Mouse (Mus musculus) small intestine, adult 2 months (tissue): ENCODE measurements around the gene Tmem179. TPM values are rescaled to one million over a fixed set of nuclear protein-coding genes. Genes with fewer than 3 reads are reported as not detected.
A peak's percentile ranks its signal among the peaks of the same experiment; 100 is the strongest.

Experiments
- H3K27ac ChIP-seq: fragments of 200-500 bp; 2 replicates; pipeline ENCODE4 v1.5.1; 2012; ENCODE audit warnings: low read depth, low read length, control low read depth, inconsistent platforms; ENCODE audit not compliant: insufficient read depth
- H3K27me3 ChIP-seq: fragments of 200-500 bp; 2 replicates; pipeline ENCODE4 v1.6.1; 2012; ENCODE audit warnings: mild to moderate bottlenecking, moderate library complexity, low read length, inconsistent platforms; ENCODE audit not compliant: control insufficient read depth, insufficient read depth
- H3K36me3 ChIP-seq: fragments of 200-500 bp; 2 replicates; pipeline ENCODE4 v1.6.1; 2012; ENCODE audit warnings: mild to moderate bottlenecking, low read length, control low read depth, inconsistent platforms; ENCODE audit not compliant: control insufficient read depth, insufficient read depth
- H3K4me1 ChIP-seq: fragments of 200-500 bp; 2 replicates; pipeline ENCODE4 v1.6.1; 2012; ENCODE audit warnings: low read length, inconsistent platforms, mixed read lengths; ENCODE audit not compliant: control insufficient read depth, insufficient read depth, insufficient read length
- H3K4me3 ChIP-seq: fragments of 200-500 bp; 2 replicates; pipeline ENCODE4 v1.5.1; 2012; ENCODE audit warnings: low read depth, mild to moderate bottlenecking, control low read depth, inconsistent platforms, low read length, moderate library complexity
- CTCF ChIP-seq: fragments of 200-500 bp; IDR thresholded peaks from 2 replicates; pipeline ENCODE4 v1.5.1; 2012; ENCODE audit warnings: low read depth, mild to moderate bottlenecking, control low read depth, inconsistent platforms, low read length, moderate library complexity, mixed read lengths; ENCODE audit not compliant: insufficient replicate concordance, insufficient read length; ENCODE audit errors: extremely low read depth
- POLR2A ChIP-seq: fragments of 200-500 bp; IDR thresholded peaks from 2 replicates; pipeline ENCODE4 v1.6.1; 2012; ENCODE audit warnings: low read depth, mild to moderate bottlenecking, control low read depth, inconsistent platforms, low read length, moderate library complexity
- WGBS: fragments of 180-500 bp; shearing (Covaris S2); methylation state at CpG from one replicate; pipeline ENCODE4 v1.1.7; 2018; 5-methylcytosine and 5-hydroxymethylcytosine counted together
- polyA plus RNA-seq: library from polyadenylated mRNA; depleted of rRNA; stranded (reverse); fragments of >200 nt; gene quantifications from 2 replicates; pipeline ENCODE4 v1.2.3, GENCODE M21; 2012

The Tmem179 gene
- polyA plus RNA-seq, 1 experiment = 0.91 TPM

DNA sequence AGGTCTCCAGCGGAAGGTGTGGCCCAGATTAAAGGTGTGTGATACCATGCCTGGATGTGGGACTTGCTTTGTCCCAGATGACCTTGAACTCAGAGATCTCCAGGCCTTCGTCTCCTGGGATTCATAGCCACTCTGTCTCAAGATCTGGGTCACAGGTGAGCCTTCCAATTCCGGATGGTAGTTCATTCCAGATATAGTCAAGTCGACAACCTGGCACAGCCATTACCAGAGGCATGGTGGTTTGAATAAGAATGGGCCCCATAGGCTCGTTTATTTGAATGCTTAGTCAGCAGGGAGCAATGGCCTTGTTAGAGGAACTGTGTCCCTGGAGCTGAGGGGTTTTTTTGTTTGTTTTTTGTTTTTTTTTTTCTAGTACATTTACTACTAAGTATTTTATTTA, 40.7 kb upstream of the Tmem179 start:
- TF ChIP-seq POLR2A = no peak
- no peak for TF ChIP-seq CTCF
- WGBS = 89% methylated on average over 5 of the region's 5 CpGs
- H3K4me3 ChIP-seq = no peak overlapping the region

DNA sequence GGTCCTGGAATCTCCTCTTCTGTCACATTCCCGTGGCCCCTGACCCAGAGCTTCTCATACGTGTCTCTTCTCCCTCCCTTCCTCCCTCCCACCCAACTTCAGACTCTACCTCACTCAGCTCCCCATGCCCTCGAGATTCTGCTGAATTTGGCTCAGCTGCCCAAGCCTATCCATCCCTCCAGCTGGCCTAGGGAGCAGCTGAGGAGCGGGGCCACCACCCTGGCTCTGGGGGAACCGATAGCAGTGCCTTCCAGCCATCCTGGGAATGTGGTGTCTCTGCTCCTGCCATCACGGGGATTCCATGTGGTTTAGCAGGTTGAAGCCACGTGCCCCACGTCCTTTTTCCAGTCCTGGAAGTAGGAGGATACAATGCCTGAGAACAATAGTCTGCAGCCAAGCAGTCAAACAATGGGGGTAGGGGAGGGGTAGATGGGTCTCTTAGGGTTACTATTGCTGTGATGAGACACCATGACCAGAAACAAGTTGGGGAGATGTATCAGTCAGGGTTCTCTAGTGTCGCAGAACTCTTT, 40.0 kb upstream of the Tmem179 start:
- TF ChIP-seq POLR2A = no peak
- TF ChIP-seq CTCF = no peak
- no peak overlapping the region for H3K27ac ChIP-seq
- no peaks in the 10 kb centered on the region for H3K36me3 ChIP-seq
- WGBS = 79% methylated on average over 9 of the region's 9 CpGs
- H3K4me3 ChIP-seq = no peak overlapping the region
- no peaks in the 10 kb centered on the region for H3K27me3 ChIP-seq
- peaks cover 7% of the 10 kb centered on the region for H3K4me1 ChIP-seq

More for the DNA sequence above, 40.7 kb upstream of the Tmem179 start:
- H3K36me3 ChIP-seq = no peaks in the 10 kb centered on the region
- no peak overlapping the region for H3K27ac ChIP-seq
- H3K27me3 ChIP-seq = no peaks in the 10 kb centered on the region
- peaks cover 7% of the 10 kb centered on the region for H3K4me1 ChIP-seq

DNA sequence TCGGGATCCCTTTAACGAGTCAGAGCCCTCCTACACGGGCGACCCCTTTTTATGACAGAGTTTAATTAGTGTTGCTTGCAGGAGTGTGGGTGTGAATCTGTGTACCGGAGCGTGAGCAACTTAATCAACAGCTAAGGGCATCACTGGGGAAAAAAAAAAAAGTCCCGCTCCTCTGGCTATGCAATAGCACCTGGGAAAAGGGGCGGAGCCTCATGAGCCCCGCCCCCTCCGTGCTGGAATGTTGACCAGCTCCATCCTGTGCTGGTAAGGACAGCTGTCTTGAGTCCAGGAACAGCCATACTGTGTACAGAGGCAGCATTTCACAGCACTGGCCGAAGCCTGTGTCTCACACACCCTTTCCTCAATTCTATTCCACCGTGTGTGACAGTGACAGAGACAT, 38.4 kb upstream of the Tmem179 start:
- 24% methylated on average over 12 of the region's 12 CpGs for WGBS

DNA sequence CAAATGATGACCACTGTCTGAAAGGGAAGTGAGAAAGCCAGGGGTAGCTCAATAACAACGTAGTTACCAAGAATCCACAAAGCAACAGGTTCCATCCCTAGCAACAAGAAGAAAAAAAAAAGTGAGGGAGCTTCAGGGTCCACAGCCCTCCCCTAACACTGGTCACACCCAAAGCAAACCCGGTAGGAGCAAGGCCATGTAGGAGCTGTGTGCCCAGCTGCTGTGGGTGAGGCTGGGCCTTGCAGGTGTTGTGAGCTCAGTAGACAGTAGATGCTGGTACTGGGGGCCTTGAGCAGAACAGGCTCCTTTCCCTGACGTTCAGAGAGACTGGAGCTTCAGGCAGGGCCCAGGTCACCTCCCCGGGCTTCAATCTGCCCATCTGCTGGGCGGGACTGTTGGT, 36.0 kb upstream of the Tmem179 start:
- Histone ChIP-seq H3K4me3 (no peak overlapping the region), H3K27me3 (no peaks in the 10 kb centered on the region), H3K27ac (no peak overlapping the region), H3K36me3 (no peaks in the 10 kb centered on the region), H3K4me1 (no peaks in the 10 kb centered on the region)
- WGBS = 40% methylated on average over 5 of the region's 5 CpGs
- TF ChIP-seq POLR2A (no peak), CTCF (no peak)

More for the DNA sequence above, 38.4 kb upstream of the Tmem179 start:
- Histone ChIP-seq H3K27ac (no peak overlapping the region), H3K4me3 (no peak overlapping the region), H3K27me3 (no peaks in the 10 kb centered on the region), H3K36me3 (no peaks in the 10 kb centered on the region), H3K4me1 (peaks cover 5% of the 10 kb centered on the region)
- no peak for TF ChIP-seq CTCF

DNA sequence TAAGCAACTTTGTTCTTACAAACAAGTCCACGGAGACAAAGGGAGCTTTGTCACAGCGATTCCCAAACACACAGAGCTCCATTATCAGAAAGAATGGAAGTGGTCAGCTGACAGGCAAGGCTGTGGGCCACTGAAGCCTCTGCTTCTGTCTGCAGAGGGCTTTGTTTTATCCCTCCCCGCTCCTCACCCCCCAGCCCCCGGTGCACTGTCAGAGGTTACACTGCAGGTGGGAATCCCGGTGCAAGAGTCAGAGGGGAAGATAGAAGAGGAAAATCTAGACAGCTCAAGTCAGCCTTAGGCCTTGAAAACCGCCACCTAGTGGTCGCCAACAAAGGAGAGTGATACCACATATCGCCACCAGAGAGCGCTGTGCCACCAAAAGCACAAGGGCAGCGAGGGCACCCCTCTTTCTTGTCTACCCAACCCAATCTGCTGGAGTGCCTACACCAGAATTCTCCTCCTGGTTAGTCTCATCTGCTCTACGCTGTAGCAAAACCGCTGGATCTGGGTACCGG, 35.4 kb upstream of the Tmem179 start:
- Histone ChIP-seq H3K36me3 (no peaks in the 10 kb centered on the region), H3K27ac (no peak overlapping the region), H3K27me3 (no peaks in the 10 kb centered on the region), H3K4me1 (no peaks in the 10 kb centered on the region), H3K4me3 (no peak overlapping the region)
- TF ChIP-seq POLR2A (no peak), CTCF (peak; percentile 100)
- 10% methylated on average over 13 of the region's 13 CpGs for WGBS

DNA sequence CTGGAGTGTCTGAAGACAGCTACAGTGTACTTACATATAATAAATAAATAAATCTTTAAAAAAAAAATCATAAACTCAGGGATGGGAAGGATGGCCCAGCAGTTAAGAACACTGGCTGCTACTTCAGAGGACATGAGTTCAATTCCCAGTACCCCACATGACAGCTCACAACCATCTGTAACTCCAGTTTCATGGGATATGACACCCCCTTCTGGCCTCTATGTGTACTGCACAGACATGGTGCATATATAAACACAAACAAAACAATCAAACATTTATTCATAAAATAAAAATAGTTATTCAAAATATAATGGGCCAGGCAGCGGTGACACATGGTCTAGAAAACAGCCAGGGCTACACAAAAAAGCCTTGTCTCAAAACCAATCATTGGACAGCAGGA, 32.7 kb upstream of the Tmem179 start:
- no peaks in the 10 kb centered on the region for H3K27me3 ChIP-seq
- H3K4me1 ChIP-seq = no peaks in the 10 kb centered on the region
- WGBS = 81% methylated on average over 1 of the region's 1 CpGs
- no peaks in the 10 kb centered on the region for H3K36me3 ChIP-seq
- H3K4me3 ChIP-seq = no peak overlapping the region
- no peak overlapping the region for H3K27ac ChIP-seq
- TF ChIP-seq POLR2A = no peak
- no peak for TF ChIP-seq CTCF

DNA sequence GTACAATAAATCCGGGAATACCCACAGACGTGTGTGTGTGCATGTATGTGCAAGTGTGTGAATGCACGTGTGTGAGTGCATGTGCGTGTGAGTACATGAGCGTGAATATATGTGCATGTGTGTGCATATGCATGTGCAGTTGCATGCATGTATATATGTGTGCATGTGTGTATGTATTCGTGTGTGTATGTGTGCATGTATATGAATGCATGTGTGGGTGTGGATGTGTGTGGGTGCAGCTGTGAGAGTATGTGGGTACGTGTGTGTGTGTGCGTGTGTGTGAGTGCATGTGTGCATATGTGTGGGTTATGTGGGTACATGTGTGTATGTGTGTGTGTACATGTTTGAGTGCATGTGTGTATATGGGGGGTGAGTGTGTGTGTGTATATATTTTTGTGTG, 29.6 kb upstream of the Tmem179 start:
- Histone ChIP-seq H3K27ac (no peak overlapping the region), H3K4me3 (no peak overlapping the region), H3K4me1 (peaks cover 3% of the 10 kb centered on the region), H3K27me3 (no peaks in the 10 kb centered on the region), H3K36me3 (no peaks in the 10 kb centered on the region)
- TF ChIP-seq POLR2A = no peak
- TF ChIP-seq CTCF = no peak
- WGBS = 90% methylated on average over 8 of the region's 8 CpGs
